Comparison of ENCODE assay signal across 8 mouse cellular contexts in the genomic region with DNA sequence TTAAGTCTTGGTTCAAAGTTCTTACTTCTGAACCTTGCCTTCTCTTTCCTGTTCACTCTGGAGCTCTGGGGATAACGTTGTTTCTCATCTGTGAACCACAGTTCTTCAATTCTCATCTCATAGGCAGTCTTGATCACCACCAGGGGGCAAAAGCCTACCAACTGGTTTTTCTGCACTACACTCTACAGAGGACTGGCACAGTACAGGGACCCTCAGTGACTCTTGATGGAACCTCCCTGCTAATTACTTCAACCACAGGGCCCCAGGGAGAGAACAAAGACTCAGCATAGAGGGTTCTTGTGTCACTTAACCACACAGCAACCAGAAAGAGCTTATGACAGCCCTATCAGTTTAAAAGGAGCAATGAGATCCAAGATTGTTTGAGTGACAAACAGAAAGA. TPM values are rescaled to one million over a fixed set of nuclear protein-coding genes. Genes with fewer than 3 reads are reported as not detected.
DNase-seq lines count a peak whose midpoint lies in the region; ATAC-seq lines count a peak whose summit lies in the region.

No protein-coding gene starts in this region.

- intact Hi-C loops in left cerebral cortex, postnatal 36 days (cut with DNase I) = loop anchor here (1.0 to 10.0 kb wide), 2 partner anchors 94 to 230 kb away; no protein-coding TSS in a partner anchor

- H3K9me3 ChIP-seq in intestine, embryonic 14.5 days (ENCODE audit: control insufficient read depth, low read length) = no peaks in the 10 kb centered on the region
- no peaks in the 10 kb centered on the region for H3K9me3 ChIP-seq in midbrain, embryonic 12.5 days

- no peak overlapping the region for H3K4me3 ChIP-seq in intestine, embryonic 14.5 days (ENCODE audit: low read depth, low read length)
- H3K4me3 ChIP-seq in midbrain, embryonic 12.5 days = no peak overlapping the region

- peaks cover 6% of the 10 kb centered on the region; the same call in 1 of the 2 replicates for H3K4me1 ChIP-seq in intestine, embryonic 14.5 days (replicated peaks; ENCODE audit: control insufficient read depth, insufficient read depth, low read length)
- H3K4me1 ChIP-seq in midbrain, embryonic 12.5 days = peaks cover 24% of the 10 kb centered on the region

- H3K27ac ChIP-seq in intestine, embryonic 14.5 days (ENCODE audit: low read depth) = no peak overlapping the region
- no peak overlapping the region for H3K27ac ChIP-seq in midbrain, embryonic 12.5 days (replicated peaks)

- peak; percentile 34 for ATAC-seq in activated CD4-positive, CD25-positive, alpha-beta regulatory T cell, adult 4 months
- ATAC-seq in intestine, embryonic 14.5 days (replicated peaks; ENCODE audit: low FRiP score, low TSS enrichment, low read depth) = no peak
- ATAC-seq in midbrain, embryonic 12.5 days (ENCODE audit: low FRiP score, low read depth) = peak; percentile 24; the same call in 1 of the 2 replicates

- peak; percentile 52 for DNase-seq in 3134 (ENCODE audit: extremely low read depth, insufficient read length, low spot score)
- DNase-seq in embryo, embryonic 11.5 days (ENCODE audit: low read depth, low spot score) = peak; percentile 38
- DNase-seq in gastrocnemius, postnatal 25 days = peak; percentile 38
- DNase-seq in intestine, embryonic 14.5 days (ENCODE audit: low spot score) = peak; percentile 66
- DNase-seq in left cerebral cortex, postnatal 36 days (ENCODE audit: low spot score in 2 of 2) = peak; percentile 30 to 43
- DNase-seq in skeletal muscle tissue, adult 2 months (ENCODE audit: low read depth, low spot score) = peak; percentile 60

- no peaks in the 10 kb centered on the region for H3K36me3 ChIP-seq in intestine, embryonic 14.5 days (ENCODE audit: control insufficient read depth, insufficient read depth, low read length)
- H3K36me3 ChIP-seq in midbrain, embryonic 12.5 days = no peaks in the 10 kb centered on the region

- whole genome bisulfite sequencing in intestine, embryonic 14.5 days = 6% methylated on average over 1 of the region's 1 CpGs
- 0% methylated on average over 1 of the region's 1 CpGs for WGBS in midbrain, embryonic 12.5 days

- no peak overlapping the region for H3K9ac ChIP-seq in intestine, embryonic 14.5 days (ENCODE audit: low read length)
- H3K9ac ChIP-seq in midbrain, embryonic 12.5 days (replicated peaks) = no peak overlapping the region

- no peak overlapping the region; the same call in 1 of the 2 replicates for H3K4me2 ChIP-seq in intestine, embryonic 14.5 days (ENCODE audit: low read length)
- H3K4me2 ChIP-seq in midbrain, embryonic 12.5 days (replicated peaks) = 0 out of 2 replicates have a peak overlapping the region, but pooled peaks have one; percentile 7

- H3K27me3 ChIP-seq in intestine, embryonic 14.5 days (replicated peaks; ENCODE audit: control insufficient read depth, insufficient read depth, low read length) = no peaks in the 10 kb centered on the region
- H3K27me3 ChIP-seq in midbrain, embryonic 12.5 days = no peaks in the 10 kb centered on the region

RNA-seq across cellular contexts. Expression of gene Ssh2, which starts 1.3 kb away (rescaled TPM):
- 10 to 100 TPM; 70.5 to 71.3 TPM for polyA plus RNA-seq in activated CD4-positive, CD25-positive, alpha-beta regulatory T cell, adult 4 months (2017; shearing (Covaris generic))
- 10 to 100 TPM; 35.3 to 44.3 TPM for total RNA-seq in gastrocnemius, postnatal 25 days (2021)
- 9.4 and 10.6 TPM in 2 replicates for polyA plus RNA-seq in intestine, embryonic 14.5 days (2014; fragmentation: Nextera tagmentation; extraction: Ambion mirVana)
- 10 to 100 TPM; 27.9 to 41.6 TPM for total RNA-seq in left cerebral cortex, postnatal 36 days (2021)
- 15.1 and 18.9 TPM in 2 replicates for polyA plus RNA-seq in midbrain, embryonic 12.5 days (2016; fragmentation: Nextera tagmentation; extraction: Ambion mirVana)

RNA-seq across cellular contexts. Expression of gene Efcab5, which starts 26.0 kb away (rescaled TPM):
- polyA plus RNA-seq in activated CD4-positive, CD25-positive, alpha-beta regulatory T cell, adult 4 months (2017; shearing (Covaris generic)) = under 1 TPM; 0.07 to 0.23 TPM
- under 1 TPM; 0.10 to 0.13 TPM for total RNA-seq in gastrocnemius, postnatal 25 days (2021)
- polyA plus RNA-seq in intestine, embryonic 14.5 days (2014; fragmentation: Nextera tagmentation; extraction: Ambion mirVana) = 0.28 and 0.58 TPM in 2 replicates
- total RNA-seq in left cerebral cortex, postnatal 36 days (2021) = 1 to 10 TPM; 5.3 to 6.0 TPM
- 0.75 and 0.97 TPM in 2 replicates for polyA plus RNA-seq in midbrain, embryonic 12.5 days (2016; fragmentation: Nextera tagmentation; extraction: Ambion mirVana)
